8 mouse cellular contexts compared by ENCODE assay signal in genomic region chr8:122575735-122576647, GRCm38 (mm10). TPM values are rescaled to one million over a fixed set of nuclear protein-coding genes. Genes with fewer than 3 reads are reported as not detected.
DNase-seq lines count a peak whose midpoint lies in the region; ATAC-seq and TF ChIP-seq lines count a peak whose summit lies in the region.

No protein-coding gene starts in this region.

- peak overlapping the region; percentile 67 to 73 for H3K4me3 ChIP-seq in heart, embryonic 14.5 days (ENCODE audit: control insufficient read depth in 1 of 2, insufficient read depth in 1 of 2, low read depth in 1 of 2, low read length in 2 of 2)
- H3K4me3 ChIP-seq in MEL (ENCODE audit: control insufficient read depth in 1 of 2, insufficient read depth in 1 of 2, low read depth in 2 of 2, low read length in 2 of 2): peak overlapping the region; percentile 80 to 89
- H3K4me3 ChIP-seq in forebrain, embryonic 14.5 days (ENCODE audit: low read depth, low read length): peak overlapping the region; percentile 51
- H3K4me3 ChIP-seq in liver, embryonic 14.5 days (ENCODE audit: insufficient read depth in 1 of 2, low read depth in 2 of 2, low read length in 2 of 2): peak overlapping the region; percentile 59 to 68

- 0 out of 2 replicates have a peak, but pooled peaks have one; percentile 3 for ATAC-seq in heart, embryonic 14.5 days (ENCODE audit: insufficient number of reproducible peaks, insufficient read depth, low FRiP score, low read depth)
- peak; percentile 35 for ATAC-seq in forebrain, embryonic 14.5 days
- peak; percentile 5; the same call in 1 of the 2 replicates for ATAC-seq in liver, embryonic 14.5 days (ENCODE audit: insufficient read depth)

- H3K79me2 ChIP-seq in MEL (ENCODE audit: control insufficient read depth, insufficient read depth, low read length, poor library complexity): peaks cover 13% of the 10 kb centered on the region

- no peaks in the 10 kb centered on the region for H3K9me3 ChIP-seq in heart, embryonic 14.5 days (ENCODE audit: control insufficient read depth, low read length)
- H3K9me3 ChIP-seq in MEL (replicated peaks; ENCODE audit: insufficient read depth, low read length): no peaks in the 10 kb centered on the region
- no peaks in the 10 kb centered on the region for H3K9me3 ChIP-seq in forebrain, embryonic 14.5 days (replicated peaks; ENCODE audit: control insufficient read depth, low read length)
- no peaks in the 10 kb centered on the region for H3K9me3 ChIP-seq in liver, embryonic 14.5 days (ENCODE audit: control insufficient read depth, low read length)

- peaks cover 25 to 36% of the 10 kb centered on the region in 2 experiments for H3K4me1 ChIP-seq in heart, embryonic 14.5 days (ENCODE audit: control insufficient read depth in 2 of 2, insufficient read depth in 2 of 2, low read length in 2 of 2)
- H3K4me1 ChIP-seq in MEL (ENCODE audit: control insufficient read depth in 1 of 2, insufficient read depth in 2 of 2, low read length in 2 of 2): peaks cover 4 to 10% of the 10 kb centered on the region in 2 experiments; a peak in 3 of 4 replicates
- peaks cover 15% of the 10 kb centered on the region for H3K4me1 ChIP-seq in forebrain, embryonic 14.5 days (ENCODE audit: control insufficient read depth, insufficient read depth, low read length)
- peaks cover 25 to 35% of the 10 kb centered on the region in 2 experiments for H3K4me1 ChIP-seq in liver, embryonic 14.5 days (replicated peaks; ENCODE audit: control insufficient read depth in 2 of 2, insufficient read depth in 2 of 2, low read length in 1 of 2)

- H3K9ac ChIP-seq in heart, embryonic 14.5 days (ENCODE audit: low read length): peak overlapping the region; percentile 90
- peak overlapping the region; percentile 92 for H3K9ac ChIP-seq in MEL (ENCODE audit: control insufficient read depth, low read depth, low read length, poor library complexity, severe bottlenecking)
- H3K9ac ChIP-seq in forebrain, embryonic 14.5 days (ENCODE audit: low read length): peak overlapping the region; percentile 82
- H3K9ac ChIP-seq in liver, embryonic 14.5 days (replicated peaks): peak overlapping the region; percentile 73

- peak overlapping the region in 1 of 2 experiments; percentile 60; a peak in 2 of 4 replicates for H3K27ac ChIP-seq in heart, embryonic 14.5 days (replicated peaks in 1 of 2; ENCODE audit: control insufficient read depth in 1 of 2, insufficient read depth in 1 of 2, low read depth in 2 of 2, low read length in 2 of 2)
- peak overlapping the region; percentile 64 for H3K27ac ChIP-seq in MEL (ENCODE audit: control insufficient read depth, low read depth, low read length)
- H3K27ac ChIP-seq in forebrain, embryonic 14.5 days (ENCODE audit: low read depth, low read length): peak overlapping the region; percentile 50; the same call in 1 of the 2 replicates
- peak overlapping the region; percentile 63 for H3K27ac ChIP-seq in liver, embryonic 14.5 days

- WGBS in heart, embryonic 14.5 days: 17% methylated on average over 21 of the region's 21 CpGs
- WGBS in forebrain, embryonic 14.5 days: 18% methylated on average over 21 of the region's 21 CpGs
- WGBS in liver, embryonic 14.5 days (ENCODE audit: insufficient replicate concordance): 4% methylated on average over 21 of the region's 21 CpGs

- TF ChIP-seq EP300 in MEL (IDR thresholded peaks at IDR 0.05; ENCODE audit: low read depth in 1 of 2, low read length in 2 of 2): no peak
- TF ChIP-seq EP300 in liver, embryonic 14.5 days (IDR thresholded peaks at IDR 0.05; ENCODE audit: low read depth): no peak

- no peak for TF ChIP-seq RAD21 in MEL (IDR thresholded peaks at IDR 0.05; ENCODE audit: low read depth, low read length)

- H3K36me3 ChIP-seq in heart, embryonic 14.5 days (ENCODE audit: control insufficient read depth, insufficient read depth, low read length): peaks cover 34% of the 10 kb centered on the region
- H3K36me3 ChIP-seq in MEL (ENCODE audit: control insufficient read depth in 1 of 2, insufficient read depth in 2 of 2, low read length in 2 of 2): peaks cover 0 to 10% of the 10 kb centered on the region in 2 experiments; a peak in 2 of 4 replicates
- H3K36me3 ChIP-seq in forebrain, embryonic 14.5 days (ENCODE audit: control insufficient read depth, insufficient read depth, low read length): peaks cover 25% of the 10 kb centered on the region
- peaks cover 28% of the 10 kb centered on the region for H3K36me3 ChIP-seq in liver, embryonic 14.5 days (replicated peaks; ENCODE audit: control insufficient read depth, insufficient read depth, low read depth)

- peak overlapping the region; percentile 83 for H3K4me2 ChIP-seq in heart, embryonic 14.5 days (ENCODE audit: low read length)
- H3K4me2 ChIP-seq in forebrain, embryonic 14.5 days (ENCODE audit: low read length): peak overlapping the region; percentile 83
- H3K4me2 ChIP-seq in liver, embryonic 14.5 days (ENCODE audit: low read depth): peak overlapping the region; percentile 82

- TF ChIP-seq CTCF in MEL (IDR thresholded peaks at IDR 0.05 in 2 of 3, conservative IDR thresholded peaks at IDR 0.05 in 1 of 3; ENCODE audit: control insufficient read depth in 1 of 3, insufficient read depth in 1 of 3, low read depth in 2 of 3, low read length in 3 of 3, poor library complexity in 1 of 3, severe bottlenecking in 1 of 3): no peak
- TF ChIP-seq CTCF in liver, embryonic 14.5 days (IDR thresholded peaks at IDR 0.05; ENCODE audit: low read depth): no peak

- TF ChIP-seq POLR2A in MEL (IDR thresholded peaks at IDR 0.05; ENCODE audit: control insufficient read depth in 1 of 2, insufficient read depth in 1 of 2, low read depth in 1 of 2, low read length in 2 of 2, poor library complexity in 1 of 2): peak in 1 of 2 experiments; percentile 33; a peak in 1 of 4 replicates

- DNase-seq in heart, postnatal 4 days: no peak
- peak; percentile 43 for DNase-seq in MEL (ENCODE audit: low read depth, low spot score)
- DNase-seq in forebrain, embryonic 14.5 days (ENCODE audit: low spot score): no peak
- no peak for DNase-seq in liver, embryonic 14.5 days (ENCODE audit: low read depth in 3 of 3, low spot score in 3 of 3)
- no peak for DNase-seq in left cerebral cortex, adult 9 months (ENCODE audit: low spot score in 2 of 2)
- DNase-seq in gastrocnemius, postnatal 25 days: no peak
- DNase-seq in gastrocnemius, adult 8-10 months (ENCODE audit: low spot score in 2 of 2): no peak

- no peaks in the 10 kb centered on the region for H3K27me3 ChIP-seq in heart, embryonic 14.5 days (ENCODE audit: control insufficient read depth, insufficient read depth, low read length)
- no peaks in the 10 kb centered on the region for H3K27me3 ChIP-seq in MEL (ENCODE audit: control insufficient read depth in 1 of 2, insufficient read depth in 2 of 2, low read length in 2 of 2)
- H3K27me3 ChIP-seq in forebrain, embryonic 14.5 days (replicated peaks; ENCODE audit: control insufficient read depth, insufficient read depth, low read length): no peaks in the 10 kb centered on the region
- no peaks in the 10 kb centered on the region for H3K27me3 ChIP-seq in liver, embryonic 14.5 days (ENCODE audit: control insufficient read depth, insufficient read depth, low read length)

RNA-seq across cellular contexts. Expression of gene Aprt, which starts 0.7 kb away (rescaled TPM):
- 240 and 243 TPM in 2 replicates for polyA plus RNA-seq in heart, embryonic 14.5 days (2014; fragmentation: Nextera tagmentation; extraction: Ambion mirVana)
- 10 to 100 TPM; 58.5 to 58.8 TPM for total RNA-seq in heart, postnatal 4 days (2021)
- 239 and 243 TPM in 2 replicates for total RNA-seq in MEL (2012; rRNA removed)
- polyA plus RNA-seq in MEL (2012; ENCODE audit: insufficient read depth in 1 of 2, insufficient read length in 2 of 2, low read depth in 1 of 2, low replicate concordance in 2 of 2, missing spikeins in 1 of 2): 100 to 1,000 TPM in 1 of 2 experiments, not detected in 1; 287 TPM
- 200 and 247 TPM in 2 replicates for polyA plus RNA-seq in forebrain, embryonic 14.5 days (2014; fragmentation: Nextera tagmentation; extraction: Ambion mirVana)
- polyA plus RNA-seq in liver, embryonic 14.5 days (2012; rRNA removed): 87.5 and 101 TPM in 2 replicates
- 197 TPM in 2 replicates for polyA plus RNA-seq in liver, embryonic 14.5 days (2014; fragmentation: Nextera tagmentation; extraction: Ambion mirVana)
- total RNA-seq in gastrocnemius, postnatal 25 days (2021): 10 to 100 TPM; 35.7 to 36.9 TPM
- total RNA-seq in gastrocnemius, adult 8-10 months (2022): 10 to 100 TPM; 42.7 to 49.4 (median 45.2) TPM

RNA-seq across cellular contexts. Expression of gene Cdt1, which starts 8.2 kb away (rescaled TPM):
- 23.2 and 27.6 TPM in 2 replicates for polyA plus RNA-seq in heart, embryonic 14.5 days (2014; fragmentation: Nextera tagmentation; extraction: Ambion mirVana)
- total RNA-seq in heart, postnatal 4 days (2021): 10 to 100 TPM; 36.5 to 38.2 TPM
- total RNA-seq in MEL (2012; rRNA removed): 64.3 and 74.6 TPM in 2 replicates
- 10 to 100 TPM in 1 of 2 experiments, not detected in 1; 84.5 TPM for polyA plus RNA-seq in MEL (2012; ENCODE audit: insufficient read depth in 1 of 2, insufficient read length in 2 of 2, low read depth in 1 of 2, low replicate concordance in 2 of 2, missing spikeins in 1 of 2)
- 12.8 and 13.4 TPM in 2 replicates for polyA plus RNA-seq in forebrain, embryonic 14.5 days (2014; fragmentation: Nextera tagmentation; extraction: Ambion mirVana)
- polyA plus RNA-seq in liver, embryonic 14.5 days (2012; rRNA removed): 62.3 and 65.3 TPM in 2 replicates
- polyA plus RNA-seq in liver, embryonic 14.5 days (2014; fragmentation: Nextera tagmentation; extraction: Ambion mirVana): 41.9 and 48.8 TPM in 2 replicates
- total RNA-seq in gastrocnemius, postnatal 25 days (2021): 1 to 10 TPM in 1 of 2 experiments, under 1 TPM in 1; 0.82 to 1.1 TPM
- total RNA-seq in gastrocnemius, adult 8-10 months (2022): 1 to 10 TPM in 1 of 4 experiments, under 1 TPM in 3; 0.47 to 1.0 (median 0.83) TPM

RNA-seq across cellular contexts. Expression of gene Piezo1, which starts 24.9 kb away (rescaled TPM):
- 14.9 and 16.3 TPM in 2 replicates for polyA plus RNA-seq in heart, embryonic 14.5 days (2014; fragmentation: Nextera tagmentation; extraction: Ambion mirVana)
- total RNA-seq in heart, postnatal 4 days (2021): 10 to 100 TPM; 53.7 to 55.4 TPM
- total RNA-seq in MEL (2012; rRNA removed): 144 and 155 TPM in 2 replicates
- polyA plus RNA-seq in MEL (2012; ENCODE audit: insufficient read depth in 1 of 2, insufficient read length in 2 of 2, low read depth in 1 of 2, low replicate concordance in 2 of 2, missing spikeins in 1 of 2): 100 to 1,000 TPM in 1 of 2 experiments, 10 to 100 TPM in 1; 35.1 to 223 TPM
- polyA plus RNA-seq in forebrain, embryonic 14.5 days (2014; fragmentation: Nextera tagmentation; extraction: Ambion mirVana): 1.2 and 1.6 TPM in 2 replicates
- polyA plus RNA-seq in liver, embryonic 14.5 days (2012; rRNA removed): 49.5 and 60.9 TPM in 2 replicates
- polyA plus RNA-seq in liver, embryonic 14.5 days (2014; fragmentation: Nextera tagmentation; extraction: Ambion mirVana): 12.6 and 15.4 TPM in 2 replicates
- 10 to 100 TPM; 12.3 to 14.0 TPM for total RNA-seq in gastrocnemius, postnatal 25 days (2021)
- total RNA-seq in gastrocnemius, adult 8-10 months (2022): 10 to 100 TPM; 11.7 to 14.4 (median 13.9) TPM

RNA-seq across cellular contexts. Expression of gene Galns, which starts 35.3 kb away (rescaled TPM):
- polyA plus RNA-seq in heart, embryonic 14.5 days (2014; fragmentation: Nextera tagmentation; extraction: Ambion mirVana): 10.3 and 11.2 TPM in 2 replicates
- total RNA-seq in heart, postnatal 4 days (2021): 10 to 100 TPM in 1 of 2 experiments, 1 to 10 TPM in 1; 9.2 to 10.6 TPM
- total RNA-seq in MEL (2012; rRNA removed): 1.7 and 2.1 TPM in 2 replicates
- polyA plus RNA-seq in MEL (2012; ENCODE audit: insufficient read depth in 1 of 2, insufficient read length in 2 of 2, low read depth in 1 of 2, low replicate concordance in 2 of 2, missing spikeins in 1 of 2): 1 to 10 TPM in 1 of 2 experiments, not detected in 1; 3.0 TPM
- polyA plus RNA-seq in forebrain, embryonic 14.5 days (2014; fragmentation: Nextera tagmentation; extraction: Ambion mirVana): 3.5 and 4.3 TPM in 2 replicates
- 4.3 and 4.6 TPM in 2 replicates for polyA plus RNA-seq in liver, embryonic 14.5 days (2012; rRNA removed)
- polyA plus RNA-seq in liver, embryonic 14.5 days (2014; fragmentation: Nextera tagmentation; extraction: Ambion mirVana): 3.8 and 4.7 TPM in 2 replicates
- 1 to 10 TPM; 1.3 to 1.8 TPM for total RNA-seq in gastrocnemius, postnatal 25 days (2021)
- total RNA-seq in gastrocnemius, adult 8-10 months (2022): under 1 TPM; 0.92 to 0.96 (median 0.93) TPM

RNA-seq across cellular contexts. Expression of gene Trappc2l, which starts 35.4 kb away (rescaled TPM):
- polyA plus RNA-seq in heart, embryonic 14.5 days (2014; fragmentation: Nextera tagmentation; extraction: Ambion mirVana): 78.2 and 84.8 TPM in 2 replicates
- total RNA-seq in heart, postnatal 4 days (2021): 10 to 100 TPM; 48.7 to 56.3 TPM
- 21.6 and 21.7 TPM in 2 replicates for total RNA-seq in MEL (2012; rRNA removed)
- 10 to 100 TPM in 1 of 2 experiments, not detected in 1; 15.1 TPM for polyA plus RNA-seq in MEL (2012; ENCODE audit: insufficient read depth in 1 of 2, insufficient read length in 2 of 2, low read depth in 1 of 2, low replicate concordance in 2 of 2, missing spikeins in 1 of 2)
- polyA plus RNA-seq in forebrain, embryonic 14.5 days (2014; fragmentation: Nextera tagmentation; extraction: Ambion mirVana): 111 and 150 TPM in 2 replicates
- 15.5 and 27.9 TPM in 2 replicates for polyA plus RNA-seq in liver, embryonic 14.5 days (2012; rRNA removed)
- 32.5 and 35.4 TPM in 2 replicates for polyA plus RNA-seq in liver, embryonic 14.5 days (2014; fragmentation: Nextera tagmentation; extraction: Ambion mirVana)
- 10 to 100 TPM; 37.9 to 40.3 TPM for total RNA-seq in gastrocnemius, postnatal 25 days (2021)
- total RNA-seq in gastrocnemius, adult 8-10 months (2022): 10 to 100 TPM; 38.7 to 49.7 (median 44.0) TPM

Comparison
In these comparisons a context has a peak if more than half of its experiments do, and no peak if none do; other contexts are left out.
1. RNA of gene Cdt1, which starts 8.2 kb away (total RNA-seq): 64.3 to 74.6 TPM in MEL and 36.5 to 38.2 TPM in heart, postnatal 4 days; 0.82 to 1.1 TPM in gastrocnemius, postnatal 25 days and 0.47 to 1.0 TPM in gastrocnemius, adult 8-10 months; every median in the first group is over 10 times any median in the second.
2. Peak in every context shown above with its lines, with median percentiles within 50 percentile points of each other: ATAC-seq, H3K4me2 ChIP-seq, H3K4me3 ChIP-seq and H3K9ac ChIP-seq.